Mouse (Mus musculus): ENCODE measurements at regions not wholly inside any gene's neighbourhood (a gene's known extent, or its start where the extent isn't known, plus 50 kb on each side); places are given as distances from the start of the nearest gene placed in this dataset.

DNA sequence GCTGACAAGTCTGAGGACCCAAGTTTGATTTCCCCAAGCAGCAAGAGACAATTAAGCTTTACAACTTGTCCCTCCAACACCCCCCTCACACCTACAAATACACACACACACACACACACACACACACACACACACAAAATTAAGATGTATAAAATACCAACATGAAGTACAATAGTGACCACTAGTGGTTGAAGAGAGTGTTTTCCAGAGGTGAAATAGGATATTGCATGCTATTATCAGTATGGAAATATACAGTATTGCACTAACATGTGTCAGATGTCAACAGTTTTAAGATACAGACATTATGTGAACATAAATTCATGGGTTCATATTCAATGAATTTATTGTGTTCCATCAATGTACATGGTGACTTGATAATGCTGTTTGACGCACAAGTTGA, 685.7 kb upstream of the Cdh6 start:
- peak; percentile 4 for DNase-seq

DNA sequence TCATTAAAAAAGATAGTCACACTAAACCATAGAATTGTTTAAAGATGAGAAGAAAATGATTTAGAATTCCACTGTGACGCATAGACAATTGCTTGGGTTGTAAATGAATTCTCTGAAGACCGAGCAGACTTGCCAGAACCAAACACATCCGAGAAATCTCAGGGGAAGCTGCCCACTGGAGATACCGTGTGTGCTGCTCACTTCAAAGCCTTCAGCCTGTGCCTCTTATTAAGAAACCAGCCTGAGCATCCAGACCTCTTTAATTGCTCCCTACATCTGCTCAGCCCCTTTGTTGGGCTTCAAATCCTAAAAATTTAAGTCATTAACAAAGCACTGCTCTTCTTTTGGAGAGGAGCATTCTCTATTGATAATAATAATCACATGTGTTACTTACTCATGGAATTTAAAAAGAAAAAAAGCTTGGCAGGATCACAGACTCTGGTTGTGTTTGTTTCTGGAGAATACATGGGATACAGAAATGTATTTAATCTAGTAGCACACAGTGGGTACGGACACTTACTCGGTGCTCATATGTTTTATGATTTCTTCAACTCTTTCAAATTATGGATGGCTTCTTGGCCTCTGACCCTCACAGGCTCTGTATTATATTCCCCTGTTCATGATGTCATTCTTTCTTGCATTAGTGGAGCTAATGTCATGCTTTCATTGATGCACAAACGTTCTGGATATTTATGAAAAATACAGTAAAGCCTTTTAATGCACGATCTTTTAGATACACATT, 680.8 kb upstream of the Cdh6 start:
- DNase-seq, result no peak

Measured in kidney, postnatal 10 days (tissue).